Mouse (Mus musculus) C2C12 (cell line): ENCODE measurements around the gene Slc16a14.

ENCODE experiments used
- CEBPB ChIP-seq: IDR thresholded peaks from one replicate; pipeline ENCODE4 v1.6.1; 2011; ENCODE audit warnings: low read depth, mild to moderate bottlenecking, control low read depth, moderate library complexity
- CTCF ChIP-seq: IDR thresholded peaks from one replicate; pipeline ENCODE4 v1.5.1; 2011; ENCODE audit not compliant: control insufficient read depth, insufficient read depth, insufficient read length
- FOSL1 ChIP-seq: IDR thresholded peaks from one replicate; pipeline ENCODE4 v1.8.0; 2011; ENCODE audit warnings: mild to moderate bottlenecking, low read length; ENCODE audit not compliant: poor library complexity, insufficient read depth, severe bottlenecking
- MAX ChIP-seq: IDR thresholded peaks from one replicate; pipeline ENCODE4 v1.6.1; 2011; ENCODE audit warnings: mild to moderate bottlenecking, control low read depth
- MYOG ChIP-seq: IDR thresholded peaks from one replicate; pipeline ENCODE4 v1.6.1; 2011; ENCODE audit not compliant: control insufficient read depth, insufficient read length; ENCODE audit errors: extremely low read depth
- USF1 ChIP-seq: IDR thresholded peaks from one replicate; pipeline ENCODE4 v1.6.1; 2011; ENCODE audit warnings: low read depth, mild to moderate bottlenecking, control low read depth, moderate library complexity

DNA sequence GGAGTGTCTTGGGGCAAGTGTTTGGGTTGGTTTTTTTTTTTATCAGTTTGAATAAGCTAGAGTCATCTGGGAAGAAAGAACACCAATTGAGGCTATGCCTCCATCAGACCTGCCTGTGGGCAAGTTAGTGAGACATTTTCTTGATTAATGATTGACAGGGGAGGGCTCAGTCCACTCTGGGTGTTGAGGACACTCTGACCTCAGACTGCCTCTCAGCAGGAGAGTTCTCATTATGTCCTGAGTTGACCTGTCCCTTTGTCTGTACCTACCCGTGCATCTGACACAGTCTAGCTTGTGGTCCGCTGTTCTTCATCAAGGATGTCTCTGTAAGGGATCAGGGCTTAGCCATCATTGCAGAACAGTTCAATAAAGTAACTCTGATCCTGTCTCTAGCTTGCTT, 12.5 kb upstream of the Slc16a14 start:
- no peak for TF ChIP-seq CTCF
- TF ChIP-seq USF1, result no peak
- no peak for TF ChIP-seq MYOG
- TF ChIP-seq CEBPB, result no peak
- no peak for TF ChIP-seq FOSL1
- no peak for TF ChIP-seq MAX
